Mouse (Mus musculus) forebrain, embryonic 11.5 days (tissue): ENCODE measurements around the gene Dnaja3. TPM values are rescaled to one million over a fixed set of nuclear protein-coding genes. Genes with fewer than 3 reads are reported as not detected.

Source experiments
- ATAC-seq: fragments of 200-750 bp; cut with Nextera tagmentation; replicated peaks from 2 replicates; pipeline ENCODE4 v1.8.0; 2017; ENCODE audit warnings: moderate TSS enrichment; ENCODE audit not compliant: low FRiP score
- DNase-seq: peaks from one replicate; pipeline ENCODE4 v3.0.0-alpha.2; 2017; ENCODE audit warnings: low spot score
- H3K27ac ChIP-seq: fragments of 300-500 bp; sonication (generic); 2 replicates; pipeline ENCODE4 v1.5.1; 2014; ENCODE audit warnings: low read depth, low read length
- H3K27me3 ChIP-seq: fragments of 300-500 bp; sonication (generic); 2 replicates; pipeline ENCODE4 v1.6.1; 2014; ENCODE audit warnings: mild to moderate bottlenecking, low read length, mixed read lengths; ENCODE audit not compliant: control insufficient read depth, insufficient read depth
- H3K36me3 ChIP-seq: fragments of 300-500 bp; sonication (generic); 2 replicates; pipeline ENCODE4 v1.6.1; 2014; ENCODE audit warnings: mild to moderate bottlenecking, low read length, moderate library complexity, mixed read lengths; ENCODE audit not compliant: control insufficient read depth, insufficient read depth
- H3K4me1 ChIP-seq: fragments of 300-500 bp; sonication (generic); replicated peaks from 2 replicates; pipeline ENCODE4 v1.6.1; 2014; ENCODE audit warnings: low read length, mixed read lengths; ENCODE audit not compliant: control insufficient read depth, insufficient read depth
- H3K4me2 ChIP-seq: fragments of 300-500 bp; sonication (generic); 2 replicates; pipeline ENCODE4 v1.6.1; 2014; ENCODE audit warnings: low read depth, mild to moderate bottlenecking, low read length, moderate library complexity, mixed read lengths; ENCODE audit not compliant: severe bottlenecking
- H3K4me3 ChIP-seq: fragments of 300-500 bp; sonication (generic); 2 replicates; pipeline ENCODE4 v1.5.1; 2014; ENCODE audit warnings: low read depth, low read length
- H3K9ac ChIP-seq: fragments of 300-500 bp; sonication (generic); 2 replicates; pipeline ENCODE4 v1.6.1; 2014; ENCODE audit warnings: low read length
- H3K9me3 ChIP-seq: fragments of 300-500 bp; sonication (generic); 2 replicates; pipeline ENCODE4 v1.6.1; 2016; ENCODE audit warnings: low read length, mixed read lengths; ENCODE audit not compliant: control insufficient read depth
- WGBS: fragments of 180-500 bp; shearing (Covaris S2); extraction: QIAGEN DNeasy Blood & Tissue Kit; methylation state at CpG from one replicate; pipeline ENCODE4 v1.1.7; 2014; 5-methylcytosine and 5-hydroxymethylcytosine counted together
- polyA plus RNA-seq: library from polyadenylated mRNA; unstranded; fragments of >200 nt; fragmentation: Nextera tagmentation; extraction: Ambion mirVana; gene quantifications from 2 replicates; pipeline ENCODE4 v1.2.1, GENCODE M21; 2014

The Dnaja3 gene
- polyA plus RNA-seq, 1 experiment from 2014 or later, result 60.7 TPM

- 38% methylated on average over 7 of the region's 7 CpGs for WGBS
- Histone ChIP-seq H3K4me2 (no peak overlapping the region), H3K9ac (no peak overlapping the region), H3K9me3 (no peaks in the 10 kb centered on the region), H3K27me3 (no peaks in the 10 kb centered on the region), H3K27ac (no peak overlapping the region), H3K4me1 (no peaks in the 10 kb centered on the region), H3K36me3 (no peaks in the 10 kb centered on the region), H3K4me3 (no peak overlapping the region)
- ATAC-seq (no peak), DNase-seq (no peak)
These were observed 7.7 kb upstream of the Dnaja3 start for GRCm38 (mm10) chr16:4632050-4632449.

GRCm38 (mm10) chr16:4633661-4634060 is 6.1 kb upstream of the Dnaja3 start:
- Histone ChIP-seq H3K9ac (no peak overlapping the region), H3K4me1 (no peaks in the 10 kb centered on the region), H3K27ac (no peak overlapping the region), H3K36me3 (no peaks in the 10 kb centered on the region), H3K4me2 (no peak overlapping the region), H3K4me3 (no peak overlapping the region), H3K9me3 (no peaks in the 10 kb centered on the region), H3K27me3 (no peaks in the 10 kb centered on the region)
- no peak for DNase-seq
- ATAC-seq, result no peak
- 91% methylated on average over 3 of the region's 3 CpGs for WGBS

GRCm38 (mm10) chr16:4634681-4635080 is 5.1 kb upstream of the Dnaja3 start:
- H3K4me2 ChIP-seq, result no peak overlapping the region
- WGBS, result 91% methylated on average over 9 of the region's 9 CpGs
- H3K4me3 ChIP-seq, result no peak overlapping the region
- H3K27me3 ChIP-seq, result no peaks in the 10 kb centered on the region
- no peaks in the 10 kb centered on the region for H3K4me1 ChIP-seq
- no peaks in the 10 kb centered on the region for H3K9me3 ChIP-seq
- ATAC-seq (no peak), DNase-seq (no peak)
- H3K27ac ChIP-seq, result no peak overlapping the region
- H3K36me3 ChIP-seq, result no peaks in the 10 kb centered on the region
- H3K9ac ChIP-seq, result no peak overlapping the region

- 78% methylated on average over 4 of the region's 4 CpGs for WGBS
- no peak overlapping the region for H3K4me3 ChIP-seq
- H3K4me1 ChIP-seq, result peaks cover 4% of the 10 kb centered on the region
- no peaks in the 10 kb centered on the region for H3K9me3 ChIP-seq
- no peaks in the 10 kb centered on the region for H3K36me3 ChIP-seq
- ATAC-seq (no peak), DNase-seq (no peak)
- H3K9ac ChIP-seq, result no peak overlapping the region
- H3K4me2 ChIP-seq, result no peak overlapping the region
- no peaks in the 10 kb centered on the region for H3K27me3 ChIP-seq
- H3K27ac ChIP-seq, result no peak overlapping the region
These were observed 4.0 kb upstream of the Dnaja3 start for GRCm38 (mm10) chr16:4635760-4636159.

- Histone ChIP-seq H3K27ac (no peak overlapping the region), H3K9me3 (no peaks in the 10 kb centered on the region), H3K4me2 (no peak overlapping the region), H3K4me1 (peaks cover 14% of the 10 kb centered on the region), H3K4me3 (no peak overlapping the region), H3K9ac (no peak overlapping the region), H3K36me3 (no peaks in the 10 kb centered on the region), H3K27me3 (no peaks in the 10 kb centered on the region)
- ATAC-seq (no peak), DNase-seq (no peak)
- WGBS, result 89% methylated on average over 3 of the region's 3 CpGs
These were observed 848 bp upstream of the Dnaja3 start for GRCm38 (mm10) chr16:4638891-4639390.

GRCm38 (mm10) chr16:4640267-4641005 is 647 bp downstream of the Dnaja3 start:
- ATAC-seq (no peak), DNase-seq (no peak)
- Histone ChIP-seq H3K4me1 (peaks cover 14% of the 10 kb centered on the region), H3K27ac (0 out of 2 replicates have a peak overlapping the region, but pooled peaks have one; percentile 25), H3K36me3 (no peaks in the 10 kb centered on the region), H3K4me3 (peak overlapping the region; percentile 49), H3K9ac (peak overlapping the region; percentile 62), H3K9me3 (no peaks in the 10 kb centered on the region), H3K4me2 (peak overlapping the region; percentile 68), H3K27me3 (no peaks in the 10 kb centered on the region)
- WGBS, result 12% methylated on average over 17 of the region's 17 CpGs

- Histone ChIP-seq H3K4me2 (peak overlapping the region; percentile 68; the same call in 1 of the 2 replicates), H3K27me3 (no peaks in the 10 kb centered on the region), H3K27ac (no peak overlapping the region; the same call in 1 of the 2 replicates), H3K4me3 (no peak overlapping the region), H3K9ac (no peak overlapping the region), H3K9me3 (no peaks in the 10 kb centered on the region), H3K36me3 (no peaks in the 10 kb centered on the region), H3K4me1 (peaks cover 14% of the 10 kb centered on the region)
- no peak for ATAC-seq
- WGBS, result 57% methylated on average over 3 of the region's 3 CpGs
- no peak for DNase-seq
These were observed 1.5 kb downstream of the Dnaja3 start for GRCm38 (mm10) chr16:4641119-4641838.

- ATAC-seq, result peak; percentile 43
- Histone ChIP-seq H3K4me2 (peak overlapping the region; percentile 27; the same call in 1 of the 2 replicates), H3K9ac (no peak overlapping the region), H3K4me1 (peaks cover 14% of the 10 kb centered on the region), H3K27ac (peak overlapping the region; percentile 21; the same call in 1 of the 2 replicates), H3K27me3 (no peaks in the 10 kb centered on the region), H3K9me3 (no peaks in the 10 kb centered on the region), H3K4me3 (no peak overlapping the region), H3K36me3 (no peaks in the 10 kb centered on the region)
- WGBS, result 32% methylated on average over 13 of the region's 13 CpGs
- peak; percentile 73 for DNase-seq
These were observed 2.4 kb downstream of the Dnaja3 start for GRCm38 (mm10) chr16:4642190-4642589.
